Mouse (Mus musculus) liver, adult 2 months (tissue): Measurements from ENCODE around the gene Kirrel2.

ENCODE experiments used
- CTCF ChIP-seq: fragments of 200-500 bp; IDR thresholded peaks from 2 replicates; pipeline ENCODE4 v1.5.1; 2011; ENCODE audit warnings: low read depth, low read length, control low read depth
- POLR2A ChIP-seq: fragments of 200-500 bp; IDR thresholded peaks from 2 replicates; pipeline ENCODE4 v1.6.1; 2011; ENCODE audit warnings: low read length, control low read depth; ENCODE audit not compliant: insufficient read depth; ENCODE audit errors: extremely low read depth

DNA sequence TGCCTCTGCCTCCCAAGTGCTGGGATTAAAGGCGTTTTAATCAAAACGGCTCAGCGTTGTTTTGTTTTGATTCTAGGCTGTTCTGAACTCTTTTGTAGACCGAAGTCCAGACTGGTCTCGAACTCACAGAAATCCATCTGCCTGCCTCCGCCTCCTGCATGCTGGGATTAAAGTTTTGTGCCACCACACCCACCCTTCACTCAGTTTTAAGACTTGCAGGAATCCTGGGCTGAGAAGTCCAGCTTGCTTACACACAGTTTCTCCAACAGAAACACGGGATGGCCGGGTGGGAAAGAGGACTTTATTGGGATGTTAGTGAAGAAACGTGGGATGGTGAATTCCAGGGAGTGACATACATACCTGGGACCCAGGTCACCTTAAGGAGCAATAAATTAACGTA lies 22.8 kb downstream of the Kirrel2 start:
- TF ChIP-seq CTCF (no peak), POLR2A (no peak)
